In the genomic region with DNA sequence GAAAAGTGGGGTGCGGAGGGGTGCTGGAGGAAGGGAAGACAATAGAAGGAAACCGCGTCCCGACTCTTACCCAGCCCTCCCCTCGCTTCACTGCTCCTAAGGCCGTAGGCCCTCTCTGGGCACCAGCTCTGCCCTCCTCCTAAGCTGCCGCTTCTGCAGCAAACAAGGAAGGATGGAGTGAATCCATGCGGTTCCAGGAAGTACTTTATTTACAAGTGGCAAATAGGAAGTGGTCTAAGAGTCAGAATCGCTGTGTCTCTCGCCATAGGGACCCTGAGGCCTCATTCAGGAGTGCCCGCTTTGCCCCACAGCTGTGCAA, we compare ENCODE assay signal across 8 mouse cellular contexts. TPM values are rescaled to one million over a fixed set of nuclear protein-coding genes. Genes with fewer than 3 reads are reported as not detected.
DNase-seq lines count a peak whose midpoint lies in the region; ATAC-seq lines count a peak whose summit lies in the region.

Gene Stk24 (minus strand): TSS at position 185 of the 319 bp plus-strand sequence.

- DNase-seq in lung, postnatal 14 days: no peak
- DNase-seq in embryonic facial prominence, embryonic 11.5 days (ENCODE audit: low spot score): no peak
- no peak for DNase-seq in left cerebral cortex, postnatal 10 days (ENCODE audit: extremely low spot score in 1 of 2, low spot score in 2 of 2)
- no peak for DNase-seq in midbrain, embryonic 14.5 days
- DNase-seq in thymus, postnatal 36 days: no peak
- no peak for DNase-seq in urinary bladder, postnatal 25 days (ENCODE audit: low spot score)

- peak within 1 kb of the TSS; percentile 83 for H3K4me3 ChIP-seq in lung, embryonic 15.5 days
- H3K4me3 ChIP-seq in embryonic facial prominence, embryonic 11.5 days (ENCODE audit: low read depth, low read length): peak within 1 kb of the TSS; percentile 97
- peak within 1 kb of the TSS; percentile 99 for H3K4me3 ChIP-seq in heart, embryonic 13.5 days
- peak within 1 kb of the TSS; percentile 90 for H3K4me3 ChIP-seq in midbrain, embryonic 14.5 days (replicated peaks; ENCODE audit: low read depth, low read length)

- intact Hi-C loops in left cerebral cortex, postnatal 10 days (cut with DNase I): loop anchor here (5.0 kb wide), 2 partner anchors 63 to 87 kb away; no protein-coding TSS in a partner anchor

- WGBS in lung, embryonic 15.5 days: 6% methylated on average over 11 of the region's 11 CpGs
- 5% methylated on average over 11 of the region's 11 CpGs for WGBS in embryonic facial prominence, embryonic 11.5 days
- 8% methylated on average over 11 of the region's 11 CpGs for WGBS in heart, embryonic 13.5 days
- 7% methylated on average over 11 of the region's 11 CpGs for WGBS in midbrain, embryonic 14.5 days

- H3K27me3 ChIP-seq in lung, embryonic 15.5 days: no peaks in the 10 kb centered on the region
- H3K27me3 ChIP-seq in embryonic facial prominence, embryonic 11.5 days (ENCODE audit: control insufficient read depth, insufficient read depth, low read length): no peaks in the 10 kb centered on the region
- H3K27me3 ChIP-seq in heart, embryonic 13.5 days (replicated peaks): no peaks in the 10 kb centered on the region
- H3K27me3 ChIP-seq in midbrain, embryonic 14.5 days (ENCODE audit: control insufficient read depth, insufficient read depth, low read length): no peaks in the 10 kb centered on the region

- peak within 1 kb of the TSS; percentile 95 for H3K9ac ChIP-seq in lung, embryonic 15.5 days
- peak within 1 kb of the TSS; percentile 95 for H3K9ac ChIP-seq in embryonic facial prominence, embryonic 11.5 days (replicated peaks; ENCODE audit: low read length)
- peak within 1 kb of the TSS; percentile 99 for H3K9ac ChIP-seq in heart, embryonic 13.5 days
- peak within 1 kb of the TSS; percentile 91 for H3K9ac ChIP-seq in midbrain, embryonic 14.5 days (replicated peaks; ENCODE audit: low read length)

- peaks cover 44% of the 10 kb centered on the region for H3K4me1 ChIP-seq in lung, embryonic 15.5 days
- H3K4me1 ChIP-seq in embryonic facial prominence, embryonic 11.5 days (ENCODE audit: control insufficient read depth, insufficient read depth, low read length): no peaks in the 10 kb centered on the region
- peaks cover 53% of the 10 kb centered on the region for H3K4me1 ChIP-seq in heart, embryonic 13.5 days
- H3K4me1 ChIP-seq in midbrain, embryonic 14.5 days (ENCODE audit: control insufficient read depth, insufficient read depth, low read length): peaks cover 21% of the 10 kb centered on the region

- peak within 1 kb of the TSS; percentile 83 for H3K4me2 ChIP-seq in lung, embryonic 15.5 days
- peak within 1 kb of the TSS; percentile 78 for H3K4me2 ChIP-seq in embryonic facial prominence, embryonic 11.5 days (ENCODE audit: low read depth, low read length)
- peak within 1 kb of the TSS; percentile 84 for H3K4me2 ChIP-seq in heart, embryonic 13.5 days
- peak within 1 kb of the TSS; percentile 94 for H3K4me2 ChIP-seq in midbrain, embryonic 14.5 days (ENCODE audit: low read length)

- H3K36me3 ChIP-seq in lung, embryonic 15.5 days: no peaks in the 10 kb centered on the region
- H3K36me3 ChIP-seq in embryonic facial prominence, embryonic 11.5 days (replicated peaks; ENCODE audit: control insufficient read depth, insufficient read depth, low read depth, low read length): no peaks in the 10 kb centered on the region
- H3K36me3 ChIP-seq in heart, embryonic 13.5 days: no peaks in the 10 kb centered on the region
- H3K36me3 ChIP-seq in midbrain, embryonic 14.5 days (ENCODE audit: control insufficient read depth, insufficient read depth, low read length): no peaks in the 10 kb centered on the region

- H3K9me3 ChIP-seq in lung, embryonic 15.5 days: no peaks in the 10 kb centered on the region
- H3K9me3 ChIP-seq in embryonic facial prominence, embryonic 11.5 days (replicated peaks; ENCODE audit: control insufficient read depth, low read length): no peaks in the 10 kb centered on the region
- H3K9me3 ChIP-seq in heart, embryonic 13.5 days: no peaks in the 10 kb centered on the region
- no peaks in the 10 kb centered on the region for H3K9me3 ChIP-seq in midbrain, embryonic 14.5 days (ENCODE audit: control insufficient read depth, low read length)

- peak within 1 kb of the TSS; percentile 92 for H3K27ac ChIP-seq in lung, embryonic 15.5 days
- H3K27ac ChIP-seq in embryonic facial prominence, embryonic 11.5 days (replicated peaks; ENCODE audit: low read depth, low read length): peak within 1 kb of the TSS; percentile 80
- H3K27ac ChIP-seq in heart, embryonic 13.5 days (replicated peaks): peak within 1 kb of the TSS; percentile 96
- H3K27ac ChIP-seq in midbrain, embryonic 14.5 days (replicated peaks; ENCODE audit: low read depth, low read length): peak within 1 kb of the TSS; percentile 84

- no peak for ATAC-seq in lung, embryonic 15.5 days (ENCODE audit: borderline replicate concordance, extremely low read depth, low FRiP score, low TSS enrichment)
- ATAC-seq in embryonic facial prominence, embryonic 11.5 days (replicated peaks; ENCODE audit: insufficient number of reproducible peaks, low FRiP score, low TSS enrichment, low read depth): peak; percentile 11
- no peak for ATAC-seq in heart, embryonic 13.5 days (ENCODE audit: extremely low read depth, insufficient number of reproducible peaks, low FRiP score, low TSS enrichment)
- peak; percentile 12 for ATAC-seq in midbrain, embryonic 14.5 days (ENCODE audit: low FRiP score, low TSS enrichment)

RNA-seq across cellular contexts. Expression of gene Stk24, which starts in this region (rescaled TPM):
- 40.3 and 40.6 TPM in 2 replicates for polyA plus RNA-seq in lung, embryonic 15.5 days (2015; fragmentation: Nextera tagmentation; extraction: Ambion mirVana)
- polyA plus RNA-seq in embryonic facial prominence, embryonic 11.5 days (2014; fragmentation: Nextera tagmentation; extraction: Ambion mirVana): 47.9 and 48.7 TPM in 2 replicates
- polyA plus RNA-seq in heart, embryonic 13.5 days (2015; fragmentation: Nextera tagmentation; extraction: Ambion mirVana): 29.7 and 30.8 TPM in 2 replicates
- total RNA-seq in left cerebral cortex, postnatal 10 days (2021): 10 to 100 TPM; 46.1 to 49.5 TPM
- 17.2 and 23.3 TPM in 2 replicates for polyA plus RNA-seq in midbrain, embryonic 14.5 days (2014; fragmentation: Nextera tagmentation; extraction: Ambion mirVana)

Comparison
In these comparisons a context has a peak if more than half of its experiments do, and no peak if none do; other contexts are left out.
1. ATAC-seq: peak in embryonic facial prominence, embryonic 11.5 days (single experiment) and midbrain, embryonic 14.5 days (single experiment); none in lung, embryonic 15.5 days (single experiment) and heart, embryonic 13.5 days (single experiment).
2. Peak in every context shown above with its lines, with median percentiles within 50 percentile points of each other: H3K27ac ChIP-seq, H3K4me2 ChIP-seq, H3K4me3 ChIP-seq and H3K9ac ChIP-seq.